Mouse (Mus musculus): ENCODE measurements around the gene Muc13. TPM values are rescaled to one million over a fixed set of nuclear protein-coding genes. Genes with fewer than 3 reads are reported as not detected.

Gene Muc13
- polyA plus RNA-seq (2012; rRNA removed): 0.08 and 0.19 TPM in 2 replicates

DNA sequence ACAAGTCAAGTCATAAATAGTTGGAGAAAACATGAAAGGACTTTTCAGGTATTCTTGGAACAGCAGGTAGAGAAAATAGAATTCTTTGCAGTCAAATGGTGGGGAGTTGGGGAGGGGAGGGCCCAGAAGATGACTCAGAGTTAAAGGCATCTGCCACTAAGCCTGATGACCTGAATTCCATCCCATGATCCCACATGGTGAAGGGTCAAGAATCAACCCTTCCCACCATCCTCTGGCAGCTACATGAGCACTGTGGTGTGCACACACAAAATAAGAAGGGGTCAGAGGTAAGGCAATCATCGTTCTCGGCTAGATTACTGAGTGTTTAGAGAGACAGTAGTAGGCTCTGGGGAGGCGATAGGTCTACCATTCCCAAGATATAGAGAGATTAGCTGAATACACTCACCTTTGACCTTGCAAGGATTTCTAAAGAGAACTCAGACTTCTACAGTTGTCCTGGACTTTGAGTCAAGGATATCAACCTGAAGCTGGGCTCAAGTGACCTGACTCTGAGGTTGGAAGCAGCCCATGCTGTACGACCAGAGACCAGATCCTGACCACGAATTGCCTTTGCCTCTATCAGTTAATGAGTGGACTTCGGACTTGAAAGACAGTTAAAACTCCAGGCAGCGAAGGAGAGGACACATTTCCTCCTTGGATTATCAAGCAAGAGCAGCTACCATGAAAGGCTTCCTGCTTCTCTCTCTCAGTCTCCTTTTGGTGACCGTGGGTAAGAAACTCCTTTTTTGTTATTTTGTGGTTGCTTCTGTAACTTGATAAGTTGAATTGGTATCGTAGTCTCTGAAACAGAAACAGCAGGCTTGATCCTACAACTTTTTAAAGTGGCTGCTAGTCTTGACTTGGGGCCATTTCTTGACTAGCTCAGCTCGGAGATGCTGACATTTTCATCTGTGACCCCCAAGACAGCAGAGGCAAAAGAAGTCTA lies at the start of gene Muc13:
Gene Muc13 (plus strand): TSS at position 192 of the 946 bp plus-strand sequence.
- no peak for TF ChIP-seq CTCF (IDR thresholded peaks at IDR 0.05; ENCODE audit: borderline replicate concordance, extremely low read depth, insufficient read depth, insufficient read length)
- no peak for TF ChIP-seq POLR2A (IDR thresholded peaks at IDR 0.05; ENCODE audit: borderline replicate concordance, extremely low read depth, insufficient read depth, insufficient read length, poor library complexity, severe bottlenecking)
- DNase-seq (ENCODE audit: low read depth): no peak

GRCm38 (mm10) chr16:33744622-33745419 lies 49.0 kb upstream of the Muc13 start:
- TF ChIP-seq POLR2A (IDR thresholded peaks at IDR 0.05; ENCODE audit: borderline replicate concordance, extremely low read depth, insufficient read depth, insufficient read length, poor library complexity, severe bottlenecking) (no peak), CTCF (IDR thresholded peaks at IDR 0.05; ENCODE audit: borderline replicate concordance, extremely low read depth, insufficient read depth, insufficient read length) (peak; percentile 65)
- peak; percentile 81 for DNase-seq (ENCODE audit: low read depth)

GRCm38 (mm10) chr16:33745457-33745856 lies 48.4 kb upstream of the Muc13 start:
- TF ChIP-seq POLR2A (IDR thresholded peaks at IDR 0.05; ENCODE audit: borderline replicate concordance, extremely low read depth, insufficient read depth, insufficient read length, poor library complexity, severe bottlenecking) (no peak), CTCF (IDR thresholded peaks at IDR 0.05; ENCODE audit: borderline replicate concordance, extremely low read depth, insufficient read depth, insufficient read length) (no peak)
- no peak for DNase-seq (ENCODE audit: low read depth)

DNA sequence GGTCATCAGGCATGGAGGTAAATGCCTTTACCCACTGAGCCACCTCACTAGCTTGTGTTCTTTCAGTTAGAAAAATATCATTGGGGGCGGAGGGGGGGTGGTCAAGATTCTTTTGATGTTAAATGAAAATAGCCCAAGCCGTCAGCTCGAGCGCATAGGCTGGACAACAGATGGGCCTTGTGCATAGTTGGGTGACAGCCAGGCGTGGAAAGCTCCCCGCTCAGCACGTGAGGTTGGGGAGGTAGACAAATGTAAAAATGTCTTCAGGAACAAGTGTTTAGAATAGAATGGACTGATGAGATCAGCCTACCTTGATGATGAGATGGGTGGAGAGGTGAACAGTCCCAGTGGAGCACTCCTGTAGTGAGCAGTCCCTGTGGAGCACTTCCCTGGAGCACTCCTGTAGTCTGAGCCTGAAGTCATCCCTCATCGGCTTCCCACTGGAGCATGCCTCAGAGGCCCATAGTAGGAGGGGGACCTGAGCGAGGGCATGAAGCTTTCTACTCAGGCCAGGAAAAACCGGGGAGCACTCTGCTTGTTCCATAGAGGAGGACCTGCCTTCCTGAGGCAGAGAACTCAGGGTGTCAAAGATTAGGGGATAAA lies 47.7 kb upstream of the Muc13 start:
- no peak for DNase-seq (ENCODE audit: low read depth)
- TF ChIP-seq POLR2A (IDR thresholded peaks at IDR 0.05; ENCODE audit: borderline replicate concordance, extremely low read depth, insufficient read depth, insufficient read length, poor library complexity, severe bottlenecking) (no peak), CTCF (IDR thresholded peaks at IDR 0.05; ENCODE audit: borderline replicate concordance, extremely low read depth, insufficient read depth, insufficient read length) (no peak)

GRCm38 (mm10) chr16:33747346-33747954 lies 46.4 kb upstream of the Muc13 start:
- no peak for TF ChIP-seq POLR2A (IDR thresholded peaks at IDR 0.05; ENCODE audit: borderline replicate concordance, extremely low read depth, insufficient read depth, insufficient read length, poor library complexity, severe bottlenecking)
- no peak for TF ChIP-seq CTCF (IDR thresholded peaks at IDR 0.05; ENCODE audit: borderline replicate concordance, extremely low read depth, insufficient read depth, insufficient read length)
- DNase-seq (ENCODE audit: low read depth): no peak

DNA sequence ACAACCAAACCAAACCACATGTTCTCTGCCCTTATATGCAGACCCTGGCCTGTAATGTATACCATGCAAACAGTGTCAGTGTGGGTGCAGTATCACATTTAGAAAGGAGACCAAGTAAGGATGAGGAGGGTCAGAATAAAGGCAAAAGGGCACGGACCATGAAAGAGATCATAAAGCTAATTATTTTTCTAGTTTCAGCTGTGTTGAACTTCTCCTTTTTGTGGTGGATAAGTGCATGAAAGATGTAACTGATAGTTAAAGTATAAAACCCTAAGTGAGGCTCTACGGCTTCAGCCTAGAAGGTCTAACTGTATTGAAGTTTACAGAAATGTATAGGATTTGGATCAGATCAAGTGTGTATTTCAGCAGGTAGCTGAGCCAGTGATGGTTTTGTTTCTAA lies 45.8 kb upstream of the Muc13 start:
- TF ChIP-seq CTCF (IDR thresholded peaks at IDR 0.05; ENCODE audit: borderline replicate concordance, extremely low read depth, insufficient read depth, insufficient read length) (no peak), POLR2A (IDR thresholded peaks at IDR 0.05; ENCODE audit: borderline replicate concordance, extremely low read depth, insufficient read depth, insufficient read length, poor library complexity, severe bottlenecking) (no peak)

DNA sequence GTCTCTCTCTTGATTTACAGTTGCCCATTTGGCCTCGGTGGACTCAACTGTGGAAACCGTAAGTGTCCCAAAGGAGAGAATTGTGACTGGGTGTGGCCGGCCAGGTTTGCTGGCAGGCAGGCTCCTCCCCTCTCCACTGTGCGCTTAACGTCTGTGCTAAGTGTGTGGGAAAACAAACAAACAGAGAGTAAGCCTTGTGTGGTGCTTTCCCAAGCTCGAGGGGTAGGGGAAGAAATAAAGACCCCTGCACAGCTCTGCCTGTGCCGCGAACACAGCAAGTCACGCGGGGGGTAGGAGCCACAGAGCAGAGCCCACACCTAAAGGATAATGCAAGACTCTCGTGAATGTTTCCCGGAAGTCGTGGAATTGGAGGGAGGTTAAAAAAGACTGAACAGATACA lies 42.7 kb upstream of the Muc13 start:
- TF ChIP-seq CTCF (IDR thresholded peaks at IDR 0.05; ENCODE audit: borderline replicate concordance, extremely low read depth, insufficient read depth, insufficient read length) (no peak), POLR2A (IDR thresholded peaks at IDR 0.05; ENCODE audit: borderline replicate concordance, extremely low read depth, insufficient read depth, insufficient read length, poor library complexity, severe bottlenecking) (no peak)
- no peak for DNase-seq (ENCODE audit: low read depth)

More for the DNA sequence above, 45.8 kb upstream of the Muc13 start:
- no peak for DNase-seq (ENCODE audit: low read depth)

- TF ChIP-seq CTCF (IDR thresholded peaks at IDR 0.05; ENCODE audit: borderline replicate concordance, extremely low read depth, insufficient read depth, insufficient read length): no peak
- no peak for TF ChIP-seq POLR2A (IDR thresholded peaks at IDR 0.05; ENCODE audit: borderline replicate concordance, extremely low read depth, insufficient read depth, insufficient read length, poor library complexity, severe bottlenecking)
- no peak for DNase-seq (ENCODE audit: low read depth)
These were observed 42.2 kb upstream of the Muc13 start for GRCm38 (mm10) chr16:33751590-33751989.

- TF ChIP-seq CTCF (IDR thresholded peaks at IDR 0.05; ENCODE audit: borderline replicate concordance, extremely low read depth, insufficient read depth, insufficient read length) (no peak), POLR2A (IDR thresholded peaks at IDR 0.05; ENCODE audit: borderline replicate concordance, extremely low read depth, insufficient read depth, insufficient read length, poor library complexity, severe bottlenecking) (no peak)
These were observed 40.8 kb upstream of the Muc13 start for GRCm38 (mm10) chr16:33752904-33753578.

GRCm38 (mm10) chr16:33755293-33755692 lies 38.5 kb upstream of the Muc13 start:
- TF ChIP-seq POLR2A (IDR thresholded peaks at IDR 0.05; ENCODE audit: borderline replicate concordance, extremely low read depth, insufficient read depth, insufficient read length, poor library complexity, severe bottlenecking) (no peak), CTCF (IDR thresholded peaks at IDR 0.05; ENCODE audit: borderline replicate concordance, extremely low read depth, insufficient read depth, insufficient read length) (no peak)
- DNase-seq (ENCODE audit: low read depth): no peak

More at GRCm38 (mm10) chr16:33752904-33753578, 40.8 kb upstream of the Muc13 start:
- DNase-seq (ENCODE audit: low read depth): no peak
